Mouse (Mus musculus) neural tube, embryonic 15.5 days (tissue): ENCODE measurements around the gene Dvl1. TPM values are rescaled to one million over a fixed set of nuclear protein-coding genes. Genes with fewer than 3 reads are reported as not detected.

Source experiments
- ATAC-seq: fragments of 200-750 bp; cut with Nextera tagmentation; 2 replicates; pipeline ENCODE4 v1.8.0; 2017; ENCODE audit warnings: mild to moderate bottlenecking, moderate TSS enrichment, moderate library complexity; ENCODE audit not compliant: low FRiP score
- H3K27ac ChIP-seq: fragments of 300-500 bp; sonication (generic); replicated peaks from 2 replicates; pipeline ENCODE4 v1.5.1; 2015; ENCODE audit warnings: mild to moderate bottlenecking, inconsistent platforms
- H3K27me3 ChIP-seq: fragments of 300-500 bp; sonication (generic); replicated peaks from 2 replicates; pipeline ENCODE4 v1.6.1; 2015; ENCODE audit warnings: inconsistent platforms
- H3K36me3 ChIP-seq: fragments of 300-500 bp; sonication (generic); 2 replicates; pipeline ENCODE4 v1.6.1; 2015; ENCODE audit warnings: inconsistent platforms
- H3K4me1 ChIP-seq: fragments of 300-500 bp; sonication (generic); 2 replicates; pipeline ENCODE4 v1.6.1; 2015; ENCODE audit warnings: inconsistent platforms
- H3K4me2 ChIP-seq: fragments of 300-500 bp; sonication (generic); 2 replicates; pipeline ENCODE4 v1.6.1; 2015; ENCODE audit warnings: inconsistent platforms, mild to moderate bottlenecking, moderate library complexity
- H3K4me3 ChIP-seq: fragments of 300-500 bp; sonication (generic); replicated peaks from 2 replicates; pipeline ENCODE4 v1.5.1; 2015; ENCODE audit warnings: mild to moderate bottlenecking, inconsistent platforms
- H3K9ac ChIP-seq: fragments of 300-500 bp; sonication (generic); replicated peaks from 2 replicates; pipeline ENCODE4 v1.6.1; 2015; ENCODE audit warnings: mild to moderate bottlenecking, inconsistent platforms
- H3K9me3 ChIP-seq: fragments of 300-500 bp; sonication (generic); replicated peaks from 2 replicates; pipeline ENCODE4 v1.6.1; 2016; ENCODE audit warnings: inconsistent platforms
- WGBS: fragments of 180-500 bp; shearing (Covaris S2); methylation state at CpG from one replicate; pipeline ENCODE4 v1.1.7; 2015; ENCODE audit warnings: mixed read lengths; 5-methylcytosine and 5-hydroxymethylcytosine counted together
- polyA plus RNA-seq: library from polyadenylated mRNA; unstranded; fragments of >200 nt; fragmentation: Nextera tagmentation; extraction: Ambion mirVana; gene quantifications from 2 replicates; pipeline ENCODE4 v1.2.1, GENCODE M21; 2015

Dvl1 gene
- polyA plus RNA-seq, 1 experiment from 2014 or later = 28.6 TPM

DNA sequence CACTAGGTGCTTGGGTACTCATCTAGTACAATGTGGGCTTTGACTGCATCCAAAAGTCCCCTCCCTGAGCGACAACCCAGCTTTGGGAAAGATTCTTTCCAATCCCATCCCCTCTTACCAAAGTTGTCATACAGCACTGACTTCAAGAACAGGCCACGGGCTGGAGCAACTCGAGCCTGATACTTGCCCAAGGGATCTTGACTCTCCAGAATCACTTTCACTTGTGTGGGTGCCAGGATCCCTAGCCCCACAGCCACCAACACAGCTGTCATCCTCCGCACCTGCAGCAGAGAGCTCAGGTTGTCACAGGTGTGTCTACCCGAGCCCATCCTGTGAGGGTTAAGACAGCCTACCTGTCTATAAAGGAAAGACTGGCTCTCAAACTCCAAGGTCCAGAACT, 42.1 kb downstream of the Dvl1 start:
- no peak overlapping the region for H3K9ac ChIP-seq
- H3K4me1 ChIP-seq = peaks cover 36% of the 10 kb centered on the region
- H3K4me3 ChIP-seq = no peak overlapping the region
- peaks cover 49% of the 10 kb centered on the region for H3K36me3 ChIP-seq
- no peaks in the 10 kb centered on the region for H3K9me3 ChIP-seq
- no peak for ATAC-seq
- WGBS = 87% methylated on average over 5 of the region's 5 CpGs
- no peak overlapping the region for H3K27ac ChIP-seq
- no peak overlapping the region; the same call in 1 of the 2 replicates for H3K4me2 ChIP-seq
- no peaks in the 10 kb centered on the region for H3K27me3 ChIP-seq

DNA sequence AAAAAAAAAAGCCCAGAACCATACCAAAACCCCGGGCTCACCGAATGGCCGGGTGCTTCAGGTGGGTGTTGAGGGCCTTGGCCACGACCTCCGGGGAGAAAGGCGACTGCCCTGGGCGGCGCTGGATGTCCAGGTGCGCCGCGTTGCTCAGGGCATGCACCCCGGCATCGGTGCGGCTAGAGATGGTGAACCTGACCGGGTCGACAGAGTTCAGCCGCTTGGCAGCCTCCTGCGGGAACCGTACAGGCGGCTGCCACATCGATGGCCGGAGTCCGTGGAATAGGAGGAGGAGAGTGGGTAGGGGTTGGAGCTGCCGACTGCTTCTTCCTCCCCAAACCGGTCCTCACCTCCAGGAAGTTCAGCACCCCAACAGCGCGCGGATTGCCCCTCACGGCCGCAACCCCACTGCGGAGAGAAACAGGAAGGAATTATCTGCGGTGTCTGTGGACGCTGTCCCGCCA, 43.8 kb downstream of the Dvl1 start:
- H3K4me1 ChIP-seq = peaks cover 53% of the 10 kb centered on the region
- ATAC-seq = no peak

GRCm38 (mm10) chr4:155891551-155892001, 44.4 kb downstream of the Dvl1 start, which contains the start of the genes Pusl1 and Acap3:
TSS of gene Pusl1 (minus strand) at chr4:155891781.
TSS of gene Acap3 (plus strand) at chr4:155891822.
- WGBS = under 1% methylated on average over 52 of the region's 52 CpGs
- Histone ChIP-seq H3K4me1 (peaks cover 54% of the 10 kb centered on the region), H3K9ac (peak within 1 kb of the TSS; percentile 97), H3K36me3 (peaks cover 38% of the 10 kb centered on the region), H3K4me2 (peak within 1 kb of the TSS; percentile 97), H3K27ac (peak within 1 kb of the TSS; percentile 100), H3K27me3 (no peaks in the 10 kb centered on the region), H3K4me3 (peak within 1 kb of the TSS; percentile 75), H3K9me3 (no peaks in the 10 kb centered on the region)
- ATAC-seq = peak; percentile 89

More for the DNA sequence above, 43.8 kb downstream of the Dvl1 start:
- no peaks in the 10 kb centered on the region for H3K27me3 ChIP-seq
- H3K4me2 ChIP-seq = peak overlapping the region; percentile 97
- peak overlapping the region; percentile 97 for H3K9ac ChIP-seq
- peak overlapping the region; percentile 75 for H3K4me3 ChIP-seq
- H3K36me3 ChIP-seq = peaks cover 38% of the 10 kb centered on the region
- H3K9me3 ChIP-seq = no peaks in the 10 kb centered on the region
- H3K27ac ChIP-seq = peak overlapping the region; percentile 100
- WGBS = under 1% methylated on average over 34 of the region's 34 CpGs

DNA sequence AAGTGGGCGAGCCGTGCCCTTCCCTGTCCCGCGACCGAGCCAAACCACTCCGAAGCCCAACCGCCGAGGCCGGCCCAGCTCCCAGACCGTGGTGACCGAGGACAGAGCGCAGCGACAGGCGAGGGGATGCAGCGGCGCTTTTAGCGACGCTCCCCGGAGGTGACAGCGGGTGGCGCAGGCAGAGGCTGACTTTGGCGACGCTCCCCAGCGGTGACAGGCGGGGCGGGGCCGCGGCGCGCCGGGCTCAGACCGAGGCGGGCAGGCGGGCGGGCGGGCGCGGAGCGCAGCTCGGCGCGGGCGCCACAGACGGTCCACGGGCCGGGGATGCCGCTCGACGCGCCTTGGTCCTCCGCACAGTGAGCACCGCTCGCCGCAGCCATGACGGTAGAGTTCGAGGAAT, 44.8 kb downstream of the Dvl1 start:
- WGBS = 0% methylated on average over 55 of the region's 56 CpGs
- peak overlapping the region; percentile 97 for H3K4me2 ChIP-seq

DNA sequence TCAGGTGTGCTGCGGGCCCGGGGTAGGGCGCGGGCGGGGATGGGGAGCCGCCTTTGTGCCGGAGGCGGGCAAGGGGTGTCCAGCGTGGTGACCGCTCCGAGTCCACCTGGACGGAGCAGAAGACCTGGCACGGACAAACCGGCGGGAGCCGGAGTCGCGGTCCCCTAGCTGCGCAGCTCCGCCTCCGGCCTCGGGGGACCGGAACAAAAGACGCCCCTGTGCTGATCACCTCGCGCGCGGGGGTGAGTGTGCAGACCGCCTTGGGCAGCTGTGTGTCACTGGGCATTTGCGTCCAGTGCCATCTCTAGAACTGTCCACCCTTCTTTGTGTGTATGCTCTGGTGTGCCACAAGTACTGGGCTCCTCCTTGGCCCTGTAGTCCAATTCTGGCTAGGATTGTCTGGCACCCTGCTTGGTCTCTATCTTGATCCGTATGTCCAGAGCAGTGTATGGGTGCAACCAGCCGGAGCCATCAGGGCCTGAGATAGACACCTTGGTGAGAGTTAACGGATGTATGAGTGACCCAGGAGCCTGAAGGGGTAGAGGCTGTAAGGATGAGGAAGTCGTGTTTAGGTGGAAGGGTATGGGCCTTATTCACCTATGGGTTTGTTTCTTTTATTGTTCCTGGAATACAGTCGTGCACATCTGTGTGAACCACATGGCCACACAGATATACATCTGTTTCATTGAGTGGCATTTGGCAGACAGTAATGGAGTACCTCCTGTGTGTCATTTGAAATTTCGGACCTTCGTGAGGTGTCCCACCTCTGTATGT, 45.4 kb downstream of the Dvl1 start:
- Histone ChIP-seq H3K9ac (peak overlapping the region; percentile 97), H3K4me3 (peak overlapping the region; percentile 75), H3K27me3 (no peaks in the 10 kb centered on the region), H3K36me3 (peaks cover 33% of the 10 kb centered on the region), H3K4me2 (peak overlapping the region; percentile 97), H3K9me3 (no peaks in the 10 kb centered on the region), H3K4me1 (peaks cover 54% of the 10 kb centered on the region), H3K27ac (peak overlapping the region; percentile 100)
- 4% methylated on average over 35 of the region's 37 CpGs for WGBS
- ATAC-seq = peak; percentile 36

More for the DNA sequence above, 44.8 kb downstream of the Dvl1 start:
- Histone ChIP-seq H3K36me3 (peaks cover 38% of the 10 kb centered on the region), H3K9me3 (no peaks in the 10 kb centered on the region), H3K9ac (peak overlapping the region; percentile 97), H3K27ac (peak overlapping the region; percentile 100), H3K27me3 (no peaks in the 10 kb centered on the region), H3K4me1 (peaks cover 54% of the 10 kb centered on the region), H3K4me3 (peak overlapping the region; percentile 75)
- peak; percentile 91 for ATAC-seq

- Histone ChIP-seq H3K36me3 (peaks cover 31% of the 10 kb centered on the region), H3K4me2 (peak overlapping the region; percentile 97), H3K9ac (peak overlapping the region; percentile 97), H3K9me3 (no peaks in the 10 kb centered on the region), H3K27me3 (no peaks in the 10 kb centered on the region), H3K4me3 (peak overlapping the region; percentile 75), H3K4me1 (peaks cover 54% of the 10 kb centered on the region), H3K27ac (peak overlapping the region; percentile 100; the same call in 1 of the 2 replicates)
- no peak for ATAC-seq
- 65% methylated on average over 8 of the region's 8 CpGs for WGBS
Observed at GRCm38 (mm10) chr4:155893212-155893690, 46.0 kb downstream of the Dvl1 start.

DNA sequence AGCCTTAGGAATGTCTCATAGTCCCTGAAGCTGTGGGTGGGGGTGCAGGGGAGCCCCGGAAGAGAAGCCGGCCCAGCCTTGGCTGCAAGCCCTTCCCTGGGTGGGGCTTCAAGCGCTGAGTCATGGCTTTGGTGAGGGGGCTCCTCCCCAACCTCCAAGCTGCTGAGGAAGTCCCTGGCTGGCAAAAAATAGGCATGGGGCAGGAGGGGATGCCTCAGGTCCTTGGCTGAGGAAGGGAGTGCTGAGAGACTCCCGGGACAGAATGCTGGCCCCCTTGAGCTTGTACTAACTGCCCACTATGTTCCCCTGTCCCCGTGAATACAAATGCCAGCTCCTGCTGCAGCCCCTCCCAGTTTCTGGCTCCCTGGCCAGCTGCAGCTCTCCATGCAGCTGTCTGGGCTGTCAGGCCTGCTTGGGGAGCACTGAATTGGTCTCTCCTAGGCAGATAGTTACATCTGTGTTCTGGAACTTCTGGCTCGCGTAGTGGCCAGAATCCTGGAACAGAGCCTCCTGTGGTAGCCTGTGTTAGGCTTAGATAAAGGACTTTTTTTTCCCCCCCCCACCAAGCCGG, 47.2 kb downstream of the Dvl1 start:
- Histone ChIP-seq H3K4me2 (peak overlapping the region; percentile 97), H3K27ac (peak overlapping the region; percentile 58), H3K27me3 (no peaks in the 10 kb centered on the region), H3K4me3 (peak overlapping the region; percentile 75), H3K36me3 (peaks cover 32% of the 10 kb centered on the region), H3K9me3 (no peaks in the 10 kb centered on the region), H3K9ac (peak overlapping the region; percentile 97), H3K4me1 (peaks cover 53% of the 10 kb centered on the region)
- ATAC-seq = no peak
- 34% methylated on average over 8 of the region's 8 CpGs for WGBS

- WGBS = 40% methylated on average over 6 of the region's 6 CpGs
- H3K27me3 ChIP-seq = no peaks in the 10 kb centered on the region
- ATAC-seq = no peak
Observed at GRCm38 (mm10) chr4:155895216-155895615, 48.0 kb downstream of the Dvl1 start.

DNA sequence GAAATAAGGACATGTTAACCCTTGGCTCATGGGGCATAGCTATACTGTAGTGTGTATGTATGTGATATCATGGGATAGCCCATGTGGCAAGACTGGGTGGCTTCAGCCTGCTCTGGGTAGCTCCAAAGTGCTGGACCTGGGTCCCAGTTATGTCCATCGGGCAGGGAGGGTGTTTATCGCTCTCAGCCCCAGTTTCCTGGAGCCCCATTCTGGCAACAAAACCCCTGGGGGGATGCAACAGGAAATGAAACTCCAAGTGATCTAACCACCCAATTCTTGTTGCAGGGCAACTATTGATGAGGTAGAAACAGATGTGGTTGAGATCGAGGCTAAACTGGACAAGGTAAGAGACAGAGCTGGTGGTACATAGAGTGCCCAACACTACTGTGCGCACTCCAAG, 48.6 kb downstream of the Dvl1 start:
- Histone ChIP-seq H3K36me3 (peaks cover 42% of the 10 kb centered on the region), H3K4me2 (peak overlapping the region; percentile 97), H3K4me1 (peaks cover 39% of the 10 kb centered on the region), H3K4me3 (peak overlapping the region; percentile 75; the same call in 1 of the 2 replicates), H3K9ac (0 out of 2 replicates have a peak overlapping the region, but pooled peaks have one; percentile 97), H3K27ac (no peak overlapping the region), H3K9me3 (no peaks in the 10 kb centered on the region), H3K27me3 (no peaks in the 10 kb centered on the region)
- ATAC-seq = no peak
- 91% methylated on average over 4 of the region's 4 CpGs for WGBS

More at GRCm38 (mm10) chr4:155895216-155895615, 48.0 kb downstream of the Dvl1 start:
- Histone ChIP-seq H3K27ac (peak overlapping the region; percentile 58), H3K9me3 (no peaks in the 10 kb centered on the region), H3K4me2 (peak overlapping the region; percentile 97), H3K9ac (peak overlapping the region; percentile 97; the same call in 1 of the 2 replicates), H3K4me1 (peaks cover 45% of the 10 kb centered on the region), H3K4me3 (peak overlapping the region; percentile 75), H3K36me3 (peaks cover 36% of the 10 kb centered on the region)

- peaks cover 36% of the 10 kb centered on the region for H3K4me1 ChIP-seq
- no peak overlapping the region for H3K27ac ChIP-seq
- H3K36me3 ChIP-seq = peaks cover 48% of the 10 kb centered on the region
- no peak overlapping the region for H3K4me3 ChIP-seq
- no peak for ATAC-seq
- no peaks in the 10 kb centered on the region for H3K27me3 ChIP-seq
- no peaks in the 10 kb centered on the region for H3K9me3 ChIP-seq
- no peak overlapping the region for H3K9ac ChIP-seq
- no peak overlapping the region for H3K4me2 ChIP-seq
- 96% methylated on average over 12 of the region's 12 CpGs for WGBS
Observed at GRCm38 (mm10) chr4:155896461-155896860, 49.3 kb downstream of the Dvl1 start.

GRCm38 (mm10) chr4:155898318-155898717, 51.1 kb downstream of the Dvl1 start:
- H3K36me3 ChIP-seq = peaks cover 67% of the 10 kb centered on the region
- no peak overlapping the region for H3K4me2 ChIP-seq
- no peak overlapping the region for H3K9ac ChIP-seq
- H3K27me3 ChIP-seq = no peaks in the 10 kb centered on the region
- WGBS = 98% methylated on average over 2 of the region's 2 CpGs
- H3K4me3 ChIP-seq = no peak overlapping the region
- H3K9me3 ChIP-seq = no peaks in the 10 kb centered on the region
- peaks cover 28% of the 10 kb centered on the region for H3K4me1 ChIP-seq
- no peak overlapping the region for H3K27ac ChIP-seq
- ATAC-seq = no peak
